Comparison of ENCODE assay signal across 10 mouse cellular contexts in genomic region chr7:128022974-128023373, GRCm38 (mm10). TPM values are rescaled to one million over a fixed set of nuclear protein-coding genes. Genes with fewer than 3 reads are reported as not detected.
A peak's percentile ranks its signal among the peaks of the same experiment; 100 is the strongest.
DNase-seq lines count a peak whose midpoint lies in the region; TF ChIP-seq lines count a peak whose summit lies in the region.
"Had no signal": no experiment of that assay in that cellular context is flagged by ENCODE, and none has a peak within 500 bp of the region (broad histone marks: within the 10 kb centered on the region; RNA-seq: fewer than 3 reads in every experiment).

No protein-coding gene starts in this region.

- H3K4me3 ChIP-seq in layer of hippocampus, adult 2 months = no peak overlapping the region
- H3K4me3 ChIP-seq: lung, embryonic 15.5 days had no signal

- peak; percentile 59 for TF ChIP-seq CTCF in layer of hippocampus, adult 2 months (conservative IDR thresholded peaks at IDR 0.05)

- no peak for DNase-seq in layer of hippocampus, adult 2 months (ENCODE audit: low spot score in 2 of 2)
- DNase-seq in layer of hippocampus, adult 18-20 months (ENCODE audit: low spot score in 2 of 2) = no peak
- peak; percentile 53 to 59 for DNase-seq in B cell, adult 2 months
- DNase-seq in CD8-positive naive resting alpha-beta T cell, adult 2 months (ENCODE audit: low read depth in 2 of 2, low spot score in 2 of 2) = peak; percentile 24 to 34
- peak; percentile 22 for DNase-seq in embryo, embryonic 10.5 days (ENCODE audit: low spot score)
- DNase-seq in urinary bladder, postnatal 10 days (ENCODE audit: low spot score) = no peak
- DNase-seq in gastrocnemius, postnatal 25 days = no peak
- DNase-seq: heart, postnatal 14 days; kidney, postnatal 14 days had no signal

- no peak overlapping the region for H3K27ac ChIP-seq in layer of hippocampus, adult 2 months
- H3K27ac ChIP-seq: lung, embryonic 15.5 days had no signal

RNA-seq across cellular contexts. Expression of gene Trim72, which starts 19.2 kb away (rescaled TPM):
- total RNA-seq in layer of hippocampus, adult 2 months (2021) = 1 to 10 TPM in 1 of 2 experiments, under 1 TPM in 1; 0.77 to 1.0 TPM
- total RNA-seq in layer of hippocampus, adult 18-20 months (2021) = under 1 TPM; 0.32 to 0.58 TPM
- total RNA-seq in gastrocnemius, postnatal 25 days (2021) = 100 to 1,000 TPM; 235 to 294 TPM

RNA-seq across cellular contexts. Expression of gene Pycard, which starts 29.3 kb away (rescaled TPM):
- 1 to 10 TPM; 1.9 to 3.0 TPM for total RNA-seq in layer of hippocampus, adult 2 months (2021)
- total RNA-seq in layer of hippocampus, adult 18-20 months (2021) = 1 to 10 TPM; 2.1 to 3.2 TPM
- under 1 TPM; 0.72 to 0.82 TPM for total RNA-seq in gastrocnemius, postnatal 25 days (2021)

RNA-seq across cellular contexts. Expression of gene Itgam, which starts 39.5 kb away (rescaled TPM):
- 10 to 100 TPM; 10.1 to 10.6 TPM for total RNA-seq in layer of hippocampus, adult 2 months (2021)
- 10 to 100 TPM; 11.0 to 11.2 TPM for total RNA-seq in layer of hippocampus, adult 18-20 months (2021)
- total RNA-seq in gastrocnemius, postnatal 25 days (2021) = 1 to 10 TPM; 1.1 to 2.6 TPM

RNA-seq across cellular contexts. Expression of gene Gm49368, which starts 39.5 kb away (rescaled TPM):
- total RNA-seq in layer of hippocampus, adult 2 months (2021) = not detected
- total RNA-seq in layer of hippocampus, adult 18-20 months (2021) = under 1 TPM in 1 of 2 experiments, not detected in 1; 0.25 TPM
- not detected for total RNA-seq in gastrocnemius, postnatal 25 days (2021)
- total RNA-seq: heart, postnatal 14 days had no signal

RNA-seq across cellular contexts. Expression of gene Fus, which starts 55.7 kb away (rescaled TPM):
- total RNA-seq in layer of hippocampus, adult 2 months (2021) = 100 to 1,000 TPM; 345 to 392 TPM
- total RNA-seq in layer of hippocampus, adult 18-20 months (2021) = 100 to 1,000 TPM; 279 to 285 TPM
- total RNA-seq in gastrocnemius, postnatal 25 days (2021) = 10 to 100 TPM; 76.2 to 78.4 TPM

Comparison
In these comparisons a context has a peak if more than half of its experiments do, and no peak if none do; other contexts are left out.
1. DNase-seq: peak in B cell, adult 2 months (2 of 2), CD8-positive naive resting alpha-beta T cell, adult 2 months (2 of 2) and embryo, embryonic 10.5 days (single experiment); none in layer of hippocampus, adult 2 months (0 of 2), layer of hippocampus, adult 18-20 months (0 of 2), urinary bladder, postnatal 10 days (single experiment) and gastrocnemius, postnatal 25 days (single experiment).
2. RNA of gene Trim72, which starts 19.2 kb away (total RNA-seq): 235 to 294 TPM in gastrocnemius, postnatal 25 days; 0.77 to 1.0 TPM in layer of hippocampus, adult 2 months and 0.32 to 0.58 TPM in layer of hippocampus, adult 18-20 months; every median in the first group is over 100 times any median in the second.